Mouse (Mus musculus): Measurements from ENCODE around the gene Eda2r. TPM values are rescaled to one million over a fixed set of nuclear protein-coding genes. Genes with fewer than 3 reads are reported as not detected.

Gene Eda2r
- polyA plus RNA-seq, 1 experiment from 2014 or later = 1.1 TPM

- no peak for TF ChIP-seq CTCF (IDR thresholded peaks at IDR 0.05; ENCODE audit: low read depth)
- H3K27me3 ChIP-seq (ENCODE audit: insufficient read depth, low read length) = no peaks in the 10 kb centered on the region
- H3K36me3 ChIP-seq (ENCODE audit: insufficient read depth, low read length) = no peaks in the 10 kb centered on the region
- no peak overlapping the region for H3K4me2 ChIP-seq (ENCODE audit: low read length)
- H3K4me1 ChIP-seq (replicated peaks; ENCODE audit: insufficient read depth, low read length) = no peaks in the 10 kb centered on the region
- DNase-seq (ENCODE audit: low spot score) (no peak), ATAC-seq (replicated peaks; ENCODE audit: low FRiP score, low read depth) (no peak)
- no peaks in the 10 kb centered on the region for H3K9me3 ChIP-seq (replicated peaks; ENCODE audit: low read length)
- H3K27ac ChIP-seq = no peak overlapping the region
- H3K4me3 ChIP-seq (replicated peaks; ENCODE audit: low read depth, low read length) = no peak overlapping the region
- 76% methylated on average over 2 of the region's 2 CpGs for WGBS
- no peak overlapping the region for H3K9ac ChIP-seq (ENCODE audit: low read depth, low read length)
Measured at GRCm38 (mm10) chrX:97368741-97369140, 8.3 kb downstream of the Eda2r start.

- Histone ChIP-seq H3K9ac (ENCODE audit: low read depth, low read length) (no peak overlapping the region), H3K36me3 (ENCODE audit: insufficient read depth, low read length) (no peaks in the 10 kb centered on the region), H3K9me3 (replicated peaks; ENCODE audit: low read length) (no peaks in the 10 kb centered on the region), H3K27me3 (ENCODE audit: insufficient read depth, low read length) (no peaks in the 10 kb centered on the region), H3K4me1 (replicated peaks; ENCODE audit: insufficient read depth, low read length) (no peaks in the 10 kb centered on the region), H3K4me3 (replicated peaks; ENCODE audit: low read depth, low read length) (no peak overlapping the region), H3K4me2 (ENCODE audit: low read length) (no peak overlapping the region), H3K27ac (no peak overlapping the region)
- no peak for DNase-seq (ENCODE audit: low spot score)
- no peak for ATAC-seq (replicated peaks; ENCODE audit: low FRiP score, low read depth)
- no peak for TF ChIP-seq CTCF (IDR thresholded peaks at IDR 0.05; ENCODE audit: low read depth)
- WGBS = 51% methylated on average over 2 of the region's 2 CpGs
Measured at GRCm38 (mm10) chrX:97360919-97361318, 16.1 kb downstream of the Eda2r start.

GRCm38 (mm10) chrX:97327891-97328290 lies 49.1 kb downstream of the Eda2r start:
- no peaks in the 10 kb centered on the region for H3K27me3 ChIP-seq (ENCODE audit: insufficient read depth, low read length)
- H3K36me3 ChIP-seq (ENCODE audit: insufficient read depth, low read length) = no peaks in the 10 kb centered on the region
- H3K4me1 ChIP-seq (replicated peaks; ENCODE audit: insufficient read depth, low read length) = no peaks in the 10 kb centered on the region
- no peaks in the 10 kb centered on the region for H3K9me3 ChIP-seq (replicated peaks; ENCODE audit: low read length)
- no peak for TF ChIP-seq CTCF (IDR thresholded peaks at IDR 0.05; ENCODE audit: low read depth)
- no peak overlapping the region for H3K4me2 ChIP-seq (ENCODE audit: low read length)
- H3K27ac ChIP-seq = no peak overlapping the region
- H3K4me3 ChIP-seq (replicated peaks; ENCODE audit: low read depth, low read length) = no peak overlapping the region
- no peak for ATAC-seq (replicated peaks; ENCODE audit: low FRiP score, low read depth)
- no peak overlapping the region for H3K9ac ChIP-seq (ENCODE audit: low read depth, low read length)
- no peak for DNase-seq (ENCODE audit: low spot score)

Data from kidney, postnatal 0 days (tissue).